Mouse (Mus musculus) testis, adult 2 months (tissue): ENCODE results near the gene Hoxb7. TPM values are rescaled to one million over a fixed set of nuclear protein-coding genes. Genes with fewer than 3 reads are reported as not detected.

Experiments used
- H3K27ac ChIP-seq: fragments of 200-500 bp; 2 replicates; pipeline ENCODE4 v1.5.1; 2012; ENCODE audit warnings: low read depth, low read length; ENCODE audit not compliant: control insufficient read depth, insufficient read depth
- H3K27me3 ChIP-seq: fragments of 200-500 bp; 2 replicates; pipeline ENCODE4 v1.6.1; 2012; ENCODE audit warnings: mild to moderate bottlenecking, low read length, moderate library complexity; ENCODE audit not compliant: control insufficient read depth, insufficient read depth
- H3K36me3 ChIP-seq: fragments of 200-500 bp; 2 replicates; pipeline ENCODE4 v1.6.1; 2012; ENCODE audit warnings: mild to moderate bottlenecking, low read length; ENCODE audit not compliant: control insufficient read depth, insufficient read depth
- H3K4me1 ChIP-seq: fragments of 200-500 bp; 2 replicates; pipeline ENCODE4 v1.6.1; 2012; ENCODE audit warnings: low read length; ENCODE audit not compliant: control insufficient read depth, insufficient read depth
- H3K4me3 ChIP-seq: fragments of 200-500 bp; 2 replicates; pipeline ENCODE4 v1.5.1; 2012; ENCODE audit warnings: low read depth, mild to moderate bottlenecking, low read length, moderate library complexity, mixed read lengths; ENCODE audit not compliant: control insufficient read depth
- CTCF ChIP-seq: fragments of 200-500 bp; IDR thresholded peaks from 2 replicates; pipeline ENCODE4 v1.5.1; 2012; ENCODE audit warnings: low read depth, mild to moderate bottlenecking, inconsistent platforms, low read length, moderate library complexity; ENCODE audit not compliant: control insufficient read depth, insufficient read depth, insufficient replicate concordance
- POLR2A ChIP-seq: fragments of 200-500 bp; IDR thresholded peaks from 2 replicates; pipeline ENCODE4 v1.6.1; 2012; ENCODE audit warnings: low read depth, mild to moderate bottlenecking, inconsistent platforms, low read length, moderate library complexity; ENCODE audit not compliant: control insufficient read depth
- polyA plus RNA-seq: library from polyadenylated mRNA; depleted of rRNA; stranded (reverse); fragments of >200 nt; gene quantifications from 2 replicates; pipeline ENCODE4 v1.2.3, GENCODE M21; 2012

The Hoxb7 gene
- polyA plus RNA-seq, 1 experiment = not detected

GRCm38 (mm10) chr11:96270996-96271540 is 15.4 kb upstream of the Hoxb7 start, which contains the start of gene Hoxb9:
Gene Hoxb9, plus strand, starts transcription at chr11:96271457.
- H3K4me3 ChIP-seq = peak within 1 kb of the TSS; percentile 39
- no peak within 1 kb of the TSS for H3K27ac ChIP-seq
- peaks cover 15% of the 10 kb centered on the region for H3K4me1 ChIP-seq
- TF ChIP-seq POLR2A = no peak
- TF ChIP-seq CTCF = no peak
- H3K27me3 ChIP-seq = peaks cover 8% of the 10 kb centered on the region
- H3K36me3 ChIP-seq = no peaks in the 10 kb centered on the region

- peaks cover 15% of the 10 kb centered on the region for H3K4me1 ChIP-seq
- peaks cover 8% of the 10 kb centered on the region for H3K27me3 ChIP-seq
- H3K4me3 ChIP-seq = peak overlapping the region; percentile 39
- no peak overlapping the region for H3K27ac ChIP-seq
- H3K36me3 ChIP-seq = no peaks in the 10 kb centered on the region
- TF ChIP-seq CTCF = no peak
These were observed 14.8 kb upstream of the Hoxb7 start for GRCm38 (mm10) chr11:96271541-96272011.

- Histone ChIP-seq H3K36me3 (no peaks in the 10 kb centered on the region), H3K27me3 (peaks cover 8% of the 10 kb centered on the region), H3K27ac (no peak overlapping the region), H3K4me3 (peak overlapping the region; percentile 32), H3K4me1 (peaks cover 16% of the 10 kb centered on the region)
- no peak for TF ChIP-seq POLR2A
- no peak for TF ChIP-seq CTCF
These were observed 14.2 kb upstream of the Hoxb7 start for GRCm38 (mm10) chr11:96272024-96272921.

GRCm38 (mm10) chr11:96274428-96274827 is 12.0 kb upstream of the Hoxb7 start:
- peaks cover 17% of the 10 kb centered on the region for H3K4me1 ChIP-seq
- TF ChIP-seq CTCF (no peak), POLR2A (no peak)
- H3K36me3 ChIP-seq = no peaks in the 10 kb centered on the region
- peaks cover 10% of the 10 kb centered on the region for H3K27me3 ChIP-seq
- no peak overlapping the region for H3K4me3 ChIP-seq
- no peak overlapping the region for H3K27ac ChIP-seq

GRCm38 (mm10) chr11:96275896-96276295 is 10.5 kb upstream of the Hoxb7 start:
- Histone ChIP-seq H3K4me3 (no peak overlapping the region), H3K27ac (no peak overlapping the region), H3K36me3 (no peaks in the 10 kb centered on the region), H3K4me1 (peaks cover 13% of the 10 kb centered on the region), H3K27me3 (peaks cover 12% of the 10 kb centered on the region)
- TF ChIP-seq CTCF = no peak
- no peak for TF ChIP-seq POLR2A

- H3K4me3 ChIP-seq = no peak overlapping the region
- H3K27me3 ChIP-seq = peaks cover 13% of the 10 kb centered on the region
- H3K36me3 ChIP-seq = no peaks in the 10 kb centered on the region
- peaks cover 3% of the 10 kb centered on the region for H3K4me1 ChIP-seq
- H3K27ac ChIP-seq = no peak overlapping the region
- no peak for TF ChIP-seq POLR2A
- TF ChIP-seq CTCF = no peak
These were observed 9.0 kb upstream of the Hoxb7 start for GRCm38 (mm10) chr11:96277151-96278044.

- H3K4me1 ChIP-seq = peaks cover 5% of the 10 kb centered on the region
- TF ChIP-seq POLR2A (no peak), CTCF (no peak)
- no peaks in the 10 kb centered on the region for H3K36me3 ChIP-seq
- no peak overlapping the region for H3K27ac ChIP-seq
- no peak overlapping the region for H3K4me3 ChIP-seq
- H3K27me3 ChIP-seq = peaks cover 17% of the 10 kb centered on the region
These were observed 8.1 kb upstream of the Hoxb7 start for GRCm38 (mm10) chr11:96278324-96278723.
